Mouse (Mus musculus): ENCODE data around the gene Gpc4. TPM values are rescaled to one million over a fixed set of nuclear protein-coding genes. Genes with fewer than 3 reads are reported as not detected.

Gene Gpc4
- total RNA-seq, 2 experiments from 2014 or later: 183 to 209 TPM

- DNase-seq (ENCODE audit: low spot score in 2 of 2): no peak
Measured at GRCm38 (mm10) chrX:52039875-52040274, 125.2 kb downstream of the Gpc4 start.

GRCm38 (mm10) chrX:52030146-52030545, 134.9 kb downstream of the Gpc4 start:
- DNase-seq (ENCODE audit: low spot score in 2 of 2): no peak

GRCm38 (mm10) chrX:52017660-52018059, 147.4 kb downstream of the Gpc4 start:
- no peak for DNase-seq (ENCODE audit: low spot score in 2 of 2)

Other genes with a start within 250 kb of the Gpc4 start
- not detected for gene 1700080O16Rik, start 192.5 kb downstream of the Gpc4 start, total RNA-seq (2021)

Measured in adrenal gland, postnatal 4 days (tissue).